Mouse (Mus musculus) midbrain, postnatal 0 days (tissue): ENCODE data around the gene Sh3tc1. TPM values are rescaled to one million over a fixed set of nuclear protein-coding genes. Genes with fewer than 3 reads are reported as not detected.

ENCODE experiments used
- ATAC-seq: fragments of 200-750 bp; cut with Nextera tagmentation; 2 replicates; pipeline ENCODE4 v1.8.0; 2017; ENCODE audit warnings: moderate number of reproducible peaks, mild to moderate bottlenecking, moderate TSS enrichment, moderate library complexity; ENCODE audit not compliant: low FRiP score
- DNase-seq: peaks from one replicate; pipeline ENCODE4 v3.0.0-alpha.2; 2015; ENCODE audit warnings: low spot score
- H3K27ac ChIP-seq: fragments of 300-500 bp; sonication (generic); 2 replicates; pipeline ENCODE4 v1.5.1; 2014; ENCODE audit warnings: low read depth, mild to moderate bottlenecking, low read length, mixed read lengths
- H3K27me3 ChIP-seq: fragments of 300-500 bp; sonication (generic); 2 replicates; pipeline ENCODE4 v1.6.1; 2014; ENCODE audit warnings: low read length, control low read depth, mixed read lengths; ENCODE audit not compliant: insufficient read depth
- H3K36me3 ChIP-seq: fragments of 300-500 bp; sonication (generic); 2 replicates; pipeline ENCODE4 v1.6.1; 2014; ENCODE audit warnings: low read length, control low read depth, mixed read lengths; ENCODE audit not compliant: insufficient read depth
- H3K4me1 ChIP-seq: fragments of 300-500 bp; sonication (generic); 2 replicates; pipeline ENCODE4 v1.6.1; 2014; ENCODE audit warnings: mild to moderate bottlenecking, control low read depth, antibody characterized with exemption, low read length, mixed read lengths; ENCODE audit not compliant: insufficient read depth
- H3K4me2 ChIP-seq: fragments of 300-500 bp; sonication (generic); 2 replicates; pipeline ENCODE4 v1.6.1; 2014; ENCODE audit warnings: low read depth, mild to moderate bottlenecking, low read length, mixed read lengths; ENCODE audit not compliant: poor library complexity, severe bottlenecking
- H3K4me3 ChIP-seq: fragments of 300-500 bp; sonication (generic); 2 replicates; pipeline ENCODE4 v1.5.1; 2014; ENCODE audit warnings: low read depth, mild to moderate bottlenecking, low read length, moderate library complexity
- H3K9ac ChIP-seq: fragments of 300-500 bp; sonication (generic); replicated peaks from 2 replicates; pipeline ENCODE4 v1.6.1; 2014; ENCODE audit warnings: mild to moderate bottlenecking, low read length, moderate library complexity, mixed read lengths; ENCODE audit not compliant: poor library complexity, severe bottlenecking
- H3K9me3 ChIP-seq: fragments of 300-500 bp; sonication (generic); 2 replicates; pipeline ENCODE4 v1.6.1; 2016; ENCODE audit warnings: low read length, control low read depth
- CTCF ChIP-seq: IDR thresholded peaks from 2 replicates; pipeline ENCODE4 v1.5.1; 2016; ENCODE audit warnings: antibody characterized with exemption, mild to moderate bottlenecking
- whole genome bisulfite sequencing: fragments of 180-500 bp; shearing (Covaris S2); extraction: QIAGEN DNeasy Blood & Tissue Kit; methylation state at CpG from one replicate; pipeline ENCODE4 v1.1.7; 2014; 5-methylcytosine and 5-hydroxymethylcytosine counted together
- polyA plus RNA-seq: library from polyadenylated mRNA; unstranded; fragments of >200 nt; fragmentation: Nextera tagmentation; extraction: Ambion mirVana; gene quantifications from 2 replicates; pipeline ENCODE4 v1.2.1, GENCODE M21; 2015
- total RNA-seq: library from RNA; depleted of rRNA; stranded (reverse); fragments of >200 nt; gene quantifications from 2 replicates; pipeline ENCODE4 v1.2.3, GENCODE M21; 2014

Gene Sh3tc1
- total and polyA plus RNA-seq, 2 experiments from 2014 or later, result 1.8 to 1.9 TPM

GRCm38 (mm10) chr5:35728957-35729460 lies 10.8 kb downstream of the Sh3tc1 start:
- no peak for DNase-seq
- Histone ChIP-seq H3K4me1 (no peaks in the 10 kb centered on the region), H3K27ac (peak overlapping the region; percentile 43; the same call in 1 of the 2 replicates), H3K4me2 (no peak overlapping the region), H3K4me3 (no peak overlapping the region), H3K9me3 (no peaks in the 10 kb centered on the region), H3K36me3 (no peaks in the 10 kb centered on the region), H3K27me3 (no peaks in the 10 kb centered on the region), H3K9ac (no peak overlapping the region)
- no peak for TF ChIP-seq CTCF
- 67% methylated on average over 11 of the region's 11 CpGs for WGBS
- no peak for ATAC-seq

GRCm38 (mm10) chr5:35728344-35728956 lies 11.3 kb downstream of the Sh3tc1 start:
- no peak overlapping the region for H3K9ac ChIP-seq
- H3K27ac ChIP-seq, result no peak overlapping the region
- no peaks in the 10 kb centered on the region for H3K4me1 ChIP-seq
- no peak overlapping the region for H3K4me3 ChIP-seq
- no peak overlapping the region for H3K4me2 ChIP-seq
- H3K36me3 ChIP-seq, result no peaks in the 10 kb centered on the region
- 87% methylated on average over 12 of the region's 12 CpGs for WGBS
- DNase-seq (no peak), ATAC-seq (no peak)
- TF ChIP-seq CTCF, result no peak
- H3K27me3 ChIP-seq, result no peaks in the 10 kb centered on the region
- H3K9me3 ChIP-seq, result no peaks in the 10 kb centered on the region

- Histone ChIP-seq H3K36me3 (no peaks in the 10 kb centered on the region), H3K27me3 (no peaks in the 10 kb centered on the region), H3K9ac (no peak overlapping the region), H3K9me3 (no peaks in the 10 kb centered on the region), H3K27ac (no peak overlapping the region), H3K4me2 (no peak overlapping the region), H3K4me3 (no peak overlapping the region), H3K4me1 (no peaks in the 10 kb centered on the region)
- no peak for ATAC-seq
- 91% methylated on average over 5 of the region's 5 CpGs for WGBS
- peak; percentile 17; the same call in 1 of the 2 replicates for TF ChIP-seq CTCF
- DNase-seq, result no peak
These were observed 12.3 kb downstream of the Sh3tc1 start for GRCm38 (mm10) chr5:35727447-35727846.

GRCm38 (mm10) chr5:35725840-35726239 lies 13.9 kb downstream of the Sh3tc1 start:
- Histone ChIP-seq H3K4me1 (no peaks in the 10 kb centered on the region), H3K27ac (no peak overlapping the region), H3K9ac (no peak overlapping the region), H3K27me3 (no peaks in the 10 kb centered on the region), H3K4me2 (no peak overlapping the region), H3K4me3 (no peak overlapping the region), H3K9me3 (no peaks in the 10 kb centered on the region), H3K36me3 (no peaks in the 10 kb centered on the region)
- DNase-seq (no peak), ATAC-seq (no peak)
- WGBS, result 71% methylated on average over 3 of the region's 3 CpGs
- no peak for TF ChIP-seq CTCF

GRCm38 (mm10) chr5:35723900-35724299 lies 15.9 kb downstream of the Sh3tc1 start:
- no peak for ATAC-seq

GRCm38 (mm10) chr5:35722654-35723053 lies 17.1 kb downstream of the Sh3tc1 start:
- Histone ChIP-seq H3K36me3 (no peaks in the 10 kb centered on the region), H3K9ac (no peak overlapping the region), H3K27me3 (no peaks in the 10 kb centered on the region), H3K4me1 (no peaks in the 10 kb centered on the region), H3K9me3 (no peaks in the 10 kb centered on the region), H3K4me3 (no peak overlapping the region), H3K27ac (no peak overlapping the region), H3K4me2 (no peak overlapping the region)
- TF ChIP-seq CTCF, result no peak
- 46% methylated on average over 2 of the region's 2 CpGs for WGBS
- ATAC-seq (no peak), DNase-seq (no peak)

More at GRCm38 (mm10) chr5:35723900-35724299, 15.9 kb downstream of the Sh3tc1 start:
- Histone ChIP-seq H3K27me3 (no peaks in the 10 kb centered on the region), H3K36me3 (no peaks in the 10 kb centered on the region), H3K4me1 (no peaks in the 10 kb centered on the region), H3K9me3 (no peaks in the 10 kb centered on the region), H3K27ac (no peak overlapping the region), H3K9ac (no peak overlapping the region), H3K4me2 (no peak overlapping the region), H3K4me3 (no peak overlapping the region)
- WGBS, result 73% methylated on average over 5 of the region's 5 CpGs
- DNase-seq, result no peak
- TF ChIP-seq CTCF, result no peak
